Mouse (Mus musculus) pancreas, adult 10 weeks (tissue): ENCODE results near the gene Dennd4a. TPM values are rescaled to one million over a fixed set of nuclear protein-coding genes. Genes with fewer than 3 reads are reported as not detected.

Experiments
- polyA plus RNA-seq: library from polyadenylated mRNA; stranded (reverse); fragments of 350-450 nt; fragmentation: Illumina TruSeq; extraction: RNeasy Lipid Tissue Mini Kit (QIAGEN cat#74804); gene quantifications from one replicate; pipeline ENCODE4 v1.2.3, GENCODE M21; 2015; ENCODE audit warnings: low read depth, low replicate concordance; ENCODE audit not compliant: insufficient read depth

The Dennd4a gene
- polyA plus RNA-seq = 4.1 TPM

DNA sequence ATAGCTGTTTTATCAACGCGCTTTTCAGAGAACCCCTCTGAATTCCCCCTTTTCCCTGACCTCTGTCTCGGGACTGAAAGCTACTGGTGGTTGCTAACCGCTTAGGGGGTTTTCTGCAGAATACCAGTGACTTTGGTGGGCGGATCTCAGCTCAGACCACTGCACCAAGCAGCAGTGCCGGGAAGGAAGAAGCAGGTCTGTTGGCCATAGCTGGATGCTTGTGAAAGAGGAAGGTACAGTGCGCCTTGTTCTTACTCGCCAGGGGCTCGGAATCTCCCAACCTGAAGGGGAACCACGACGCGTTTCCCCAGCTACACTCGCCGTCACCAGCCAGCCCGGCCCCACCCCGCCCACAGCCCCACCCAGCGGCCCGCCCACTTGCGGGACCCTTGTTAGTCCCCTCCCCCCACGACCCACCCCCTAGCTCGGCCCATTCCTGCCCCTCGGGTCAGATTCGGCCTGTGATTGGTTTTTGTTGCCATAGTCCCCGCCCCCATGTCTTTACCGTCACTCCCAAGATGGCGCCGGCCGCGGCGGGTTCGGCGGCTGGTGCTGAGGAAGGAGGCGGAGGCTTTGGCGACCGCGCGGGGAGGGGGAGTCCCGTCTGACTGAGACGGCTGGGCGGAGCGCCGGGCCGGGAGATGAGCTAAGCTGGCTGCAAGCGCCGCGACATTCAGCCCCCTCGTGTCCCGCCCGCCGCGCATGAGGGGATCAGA is at the start of gene Dennd4a:
Gene Dennd4a, plus strand, starts transcription at position 519 of the 716 bp plus-strand sequence.

DNA sequence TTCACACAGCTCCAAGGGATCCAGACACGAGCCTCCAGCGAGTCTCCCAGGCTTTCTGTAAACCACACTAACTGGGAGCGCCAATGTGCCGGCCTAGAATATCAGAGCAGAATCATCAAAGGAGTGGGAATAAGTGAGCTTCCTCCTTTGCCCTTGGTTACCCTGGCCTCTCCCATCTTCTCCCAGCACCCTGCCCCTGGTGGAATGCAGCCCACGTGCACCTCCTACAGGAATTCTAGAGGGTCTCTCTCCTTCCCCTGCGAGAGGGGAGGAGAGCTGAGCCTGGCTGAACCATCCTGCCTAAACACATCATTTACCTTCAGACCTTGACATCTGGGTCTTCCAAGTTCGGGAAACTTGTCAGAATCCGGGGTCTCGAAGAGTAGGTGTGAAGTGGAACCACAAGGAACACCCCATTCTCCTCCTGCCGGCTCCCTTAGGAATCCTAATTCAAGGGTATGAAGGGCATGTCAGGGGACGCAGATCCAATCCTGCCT is 140.1 kb downstream of the Dennd4a start, which contains the start of gene Slc24a1:
Gene Slc24a1, minus strand, starts transcription at position 447 of the 497 bp plus-strand sequence.

DNA sequence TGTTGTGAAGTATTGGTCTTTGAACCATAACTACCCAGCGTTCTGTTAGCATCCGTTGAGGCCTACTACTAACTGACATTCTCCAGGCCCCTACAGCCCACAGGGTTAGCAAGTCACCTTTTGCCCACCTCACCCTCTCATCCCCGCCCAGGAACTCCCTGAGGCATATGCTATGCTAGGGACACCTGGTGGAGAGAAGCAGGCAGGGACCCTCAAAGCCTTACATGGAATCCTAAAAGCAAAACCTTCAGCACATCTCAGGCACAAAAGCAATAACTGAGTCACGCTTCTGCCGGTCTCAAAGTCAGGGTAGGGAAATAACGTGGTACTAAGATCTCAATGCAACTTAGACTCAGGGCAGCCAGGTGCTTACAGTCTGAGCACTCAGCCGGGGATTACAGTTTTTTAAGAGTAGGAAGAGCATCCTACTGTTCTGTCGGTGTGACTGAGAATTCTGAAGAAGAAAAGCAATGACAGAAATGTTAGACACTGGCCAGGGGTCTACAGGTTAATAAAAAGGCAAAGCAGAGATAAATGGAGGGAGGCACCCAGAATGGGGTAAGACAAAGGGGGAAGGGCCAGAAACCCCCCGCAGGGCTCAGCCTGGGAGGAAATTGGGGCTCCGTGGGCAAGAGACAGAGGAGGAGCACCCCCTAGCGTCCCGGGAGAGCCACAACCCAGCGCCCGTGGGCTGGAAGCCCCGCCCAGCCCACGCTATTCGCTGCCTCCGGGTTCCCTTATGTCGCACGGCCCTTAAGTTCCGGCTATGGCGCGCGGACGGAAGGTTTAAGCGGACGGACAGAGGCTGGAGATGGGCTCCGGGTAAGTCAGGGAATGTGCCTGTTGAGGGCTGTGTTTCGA is 149.2 kb downstream of the Dennd4a start, which contains the start of gene Ints14:
Gene Ints14, plus strand, starts transcription at position 789 of the 861 bp plus-strand sequence.

Other genes with a start within 250 kb of the Dennd4a start
- gene Rab11a, start 73.6 kb upstream of the Dennd4a start, polyA plus RNA-seq = 44.3 TPM
- gene Slc24a1, start 140.3 kb downstream of the Dennd4a start, polyA plus RNA-seq = not detected
- 2.7 TPM for gene Ints14, start 149.6 kb downstream of the Dennd4a start, polyA plus RNA-seq
- gene Hacd3, start 210.4 kb downstream of the Dennd4a start, polyA plus RNA-seq = 10.8 TPM
- gene Dpp8, start 221.1 kb downstream of the Dennd4a start, polyA plus RNA-seq = 16.6 TPM